Mouse (Mus musculus) forelimb bud, embryonic 11.5 days (tissue): ENCODE data around the gene Chd5.
A peak's percentile ranks its signal among the peaks of the same experiment; 100 is the strongest.

Experiments used
- DNase-seq: peaks from one replicate; pipeline ENCODE4 v3.0.0-alpha.2; 2012; ENCODE audit warnings: low read depth, low spot score

Gene Chd5

GRCm38 (mm10) chr4:152353886-152354637 is 15.6 kb downstream of the Chd5 start:
- DNase-seq: no peak

GRCm38 (mm10) chr4:152355672-152356071 is 17.2 kb downstream of the Chd5 start:
- DNase-seq: no peak

- DNase-seq: no peak
Measured at GRCm38 (mm10) chr4:152359700-152360099, 21.2 kb downstream of the Chd5 start.

DNA sequence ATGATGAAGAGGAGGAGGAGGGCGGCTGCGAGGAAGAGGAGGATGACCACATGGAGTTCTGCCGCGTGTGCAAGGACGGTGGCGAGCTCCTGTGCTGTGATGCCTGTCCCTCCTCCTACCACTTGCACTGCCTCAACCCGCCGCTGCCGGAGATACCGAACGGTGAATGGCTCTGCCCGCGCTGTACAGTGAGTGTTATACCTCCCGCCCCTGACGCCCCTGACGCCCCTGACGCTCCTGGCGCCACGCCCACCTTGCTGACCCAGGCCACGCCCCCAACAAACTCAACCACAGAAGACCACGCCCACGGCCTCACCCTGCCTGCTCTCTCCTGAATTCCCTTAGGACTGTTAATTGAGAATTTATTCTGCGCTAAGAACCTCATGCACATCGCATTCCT is 22.4 kb downstream of the Chd5 start:
- DNase-seq: peak; percentile 39

DNA sequence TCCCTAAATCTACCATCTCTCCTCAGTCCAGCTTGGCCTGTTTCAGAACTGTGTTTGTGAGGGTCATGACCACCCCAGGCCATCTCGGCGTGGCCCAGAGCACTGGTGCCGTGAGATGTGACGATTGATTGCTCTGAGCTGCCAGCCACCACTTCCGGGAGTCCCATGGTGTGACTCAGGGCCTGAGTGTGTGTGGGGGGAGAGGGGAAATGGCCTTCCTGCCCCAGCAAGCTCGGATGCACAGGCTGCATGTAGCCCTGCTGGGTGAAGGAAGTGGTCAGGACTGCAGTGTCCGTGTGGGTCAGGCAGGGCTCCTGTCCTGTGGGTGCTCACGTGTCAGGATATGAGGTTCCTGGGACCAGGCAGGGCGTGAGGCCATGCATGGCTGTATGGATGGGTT is 23.7 kb downstream of the Chd5 start:
- no peak for DNase-seq

GRCm38 (mm10) chr4:152365228-152365627 is 26.8 kb downstream of the Chd5 start:
- no peak for DNase-seq

DNA sequence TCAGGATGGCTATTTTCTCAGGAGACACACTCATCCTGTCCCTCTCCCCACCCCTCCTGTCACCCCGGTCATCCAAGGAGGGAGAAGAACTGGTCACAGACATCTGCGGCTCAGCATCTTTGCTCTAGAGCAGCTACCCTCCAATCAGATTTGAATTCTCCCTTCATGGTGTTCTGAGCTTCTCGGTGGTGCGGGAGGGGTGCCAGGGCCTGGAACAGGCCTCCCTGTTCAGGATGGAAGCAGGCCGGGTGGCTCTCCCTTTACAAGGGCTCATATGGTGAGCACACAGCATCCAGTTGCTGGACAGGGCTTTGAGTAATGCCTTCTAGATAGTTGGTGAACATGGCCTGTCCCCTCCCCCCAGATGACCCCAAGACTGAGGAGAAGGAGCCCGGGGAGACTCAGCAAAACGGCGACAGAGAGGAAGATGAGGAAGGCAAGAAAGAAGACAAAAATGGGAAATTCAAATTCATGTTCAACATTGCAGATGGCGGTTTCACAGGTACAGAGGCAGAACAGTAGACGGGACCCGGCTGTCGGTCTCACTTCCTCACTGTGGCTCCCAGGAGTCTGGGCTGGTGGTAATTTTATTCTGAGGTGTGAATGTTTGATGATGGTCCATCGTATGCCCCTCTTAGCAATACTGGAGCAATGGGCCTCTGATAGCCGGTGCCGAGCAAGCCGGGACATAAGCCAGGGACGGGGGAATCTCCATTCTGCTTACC is 44.2 kb downstream of the Chd5 start:
- no peak for DNase-seq

- no peak for DNase-seq
Measured at GRCm38 (mm10) chr4:152385644-152386043, 47.2 kb downstream of the Chd5 start.

DNA sequence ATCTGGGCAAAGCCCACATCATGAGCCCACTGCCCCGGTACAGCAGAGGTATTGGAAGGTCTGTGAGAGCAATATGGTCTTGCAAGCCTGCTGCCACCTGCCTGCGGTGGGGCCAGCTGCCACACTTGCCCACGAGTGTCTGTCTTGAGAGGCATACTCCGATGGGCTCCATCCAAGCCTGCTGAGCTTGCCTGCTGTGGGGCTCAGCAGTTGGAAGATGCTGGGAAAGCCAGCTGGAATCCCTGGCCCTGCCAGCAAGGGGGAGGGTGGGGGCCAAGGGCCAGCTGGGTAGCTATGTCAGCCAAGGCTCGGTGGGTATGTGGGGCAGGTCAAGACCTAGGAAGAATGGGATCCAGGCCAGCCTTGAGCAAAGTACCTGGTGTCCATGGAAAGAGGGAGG is 53.7 kb downstream of the Chd5 start:
- DNase-seq: no peak

- DNase-seq: no peak
Measured at GRCm38 (mm10) chr4:152392627-152393026, 54.2 kb downstream of the Chd5 start.

- DNase-seq: no peak
Measured at GRCm38 (mm10) chr4:152398926-152399325, 60.5 kb downstream of the Chd5 start.

GRCm38 (mm10) chr4:152405143-152405542 is 66.7 kb downstream of the Chd5 start:
- DNase-seq: no peak

- no peak for DNase-seq
Measured at GRCm38 (mm10) chr4:152405671-152406201, 67.3 kb downstream of the Chd5 start.

DNA sequence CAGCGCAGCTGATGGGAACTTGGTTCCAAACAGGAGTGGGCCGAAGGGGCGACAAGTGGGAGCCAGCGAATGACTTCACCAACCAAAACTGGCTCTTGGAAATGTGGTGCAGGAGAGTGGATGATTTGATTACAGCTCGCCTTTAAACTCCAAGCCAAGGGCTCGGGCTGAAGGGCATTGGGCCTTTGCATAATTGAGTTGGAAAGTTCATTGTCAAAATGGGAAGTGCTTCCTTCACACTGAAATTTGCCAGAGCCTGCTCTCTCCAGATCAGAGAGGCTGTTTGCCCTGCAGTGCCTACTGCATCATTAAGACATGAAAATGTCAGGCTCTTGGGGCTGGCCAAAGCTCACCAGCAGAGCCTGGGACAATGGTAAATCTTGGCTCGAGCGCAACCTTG is 68.1 kb downstream of the Chd5 start:
- DNase-seq: no peak

- DNase-seq: no peak
Measured at GRCm38 (mm10) chr4:152410961-152411360, 72.5 kb downstream of the Chd5 start.

DNA sequence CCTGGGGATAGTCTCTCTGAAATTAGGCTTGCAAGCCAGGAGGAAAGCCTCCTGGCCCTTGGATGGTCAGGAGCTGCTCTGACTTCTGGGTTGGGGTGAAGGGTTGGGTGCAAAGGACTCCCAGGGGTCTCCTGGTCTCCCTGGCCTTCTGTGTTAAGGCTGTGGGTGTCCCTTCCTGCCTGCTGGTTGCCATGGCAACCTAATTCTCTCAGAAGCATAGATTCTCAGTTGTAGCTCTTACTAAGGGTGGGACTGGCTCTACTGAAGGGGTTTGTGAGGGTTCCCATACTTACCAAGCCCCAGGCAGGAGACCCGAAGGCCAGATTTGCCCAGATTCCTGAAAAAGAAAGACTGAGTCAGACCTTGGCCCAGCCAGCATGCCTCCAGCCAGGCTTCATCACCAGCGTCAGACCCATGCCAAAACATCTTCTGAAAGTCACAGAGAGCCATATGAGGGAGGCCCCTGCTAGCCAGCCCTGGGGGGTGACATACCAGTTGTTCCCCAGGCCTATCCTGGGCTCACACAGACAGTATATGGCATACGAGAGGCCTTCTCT is 74.2 kb downstream of the Chd5 start:
- DNase-seq: no peak

DNA sequence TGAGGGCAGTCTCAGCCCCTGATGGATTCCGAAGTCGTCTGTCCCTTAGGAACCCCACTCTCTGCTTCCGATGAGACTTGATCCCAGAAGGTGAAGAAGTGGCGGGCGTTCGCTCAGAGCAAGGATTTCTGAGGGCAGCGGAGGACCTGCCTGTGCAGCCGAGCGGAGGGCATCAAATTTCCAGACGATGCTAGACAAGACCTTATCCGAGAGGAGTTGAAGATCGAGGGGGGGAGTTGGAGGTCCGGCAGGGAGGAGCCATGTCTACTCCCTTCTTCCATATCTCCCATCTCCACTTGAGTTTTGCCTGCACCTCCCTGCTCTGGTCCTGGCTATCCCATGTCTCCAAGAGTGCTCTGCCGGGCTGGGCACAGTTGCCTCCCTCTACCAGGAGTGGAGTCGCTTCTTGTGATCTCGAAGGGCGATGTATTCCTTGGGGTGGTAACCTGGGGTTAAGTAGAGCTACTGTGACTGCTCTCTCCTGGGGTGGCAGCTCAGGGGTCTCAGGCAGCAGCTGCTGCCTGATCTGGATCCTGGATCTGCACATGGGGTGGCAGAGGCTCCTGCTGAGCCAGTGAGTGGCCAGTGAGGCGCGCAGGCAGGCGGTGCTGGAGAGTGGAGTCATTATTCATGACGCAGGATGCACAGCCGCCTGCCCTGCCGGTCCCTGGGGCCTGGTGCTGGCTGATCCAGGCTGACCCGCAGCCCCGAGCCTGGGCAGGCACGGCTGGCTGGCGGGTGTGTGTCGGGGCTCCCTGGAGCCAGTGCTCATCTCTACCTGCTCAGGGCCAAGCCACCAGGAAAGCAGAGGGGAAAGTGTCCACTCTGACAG is 80.0 kb downstream of the Chd5 start:
- no peak for DNase-seq

- DNase-seq: no peak
Measured at GRCm38 (mm10) chr4:152423576-152423975, 85.1 kb downstream of the Chd5 start.

- DNase-seq: peak; percentile 84
Measured at GRCm38 (mm10) chr4:152424341-152424740, 85.9 kb downstream of the Chd5 start.

DNA sequence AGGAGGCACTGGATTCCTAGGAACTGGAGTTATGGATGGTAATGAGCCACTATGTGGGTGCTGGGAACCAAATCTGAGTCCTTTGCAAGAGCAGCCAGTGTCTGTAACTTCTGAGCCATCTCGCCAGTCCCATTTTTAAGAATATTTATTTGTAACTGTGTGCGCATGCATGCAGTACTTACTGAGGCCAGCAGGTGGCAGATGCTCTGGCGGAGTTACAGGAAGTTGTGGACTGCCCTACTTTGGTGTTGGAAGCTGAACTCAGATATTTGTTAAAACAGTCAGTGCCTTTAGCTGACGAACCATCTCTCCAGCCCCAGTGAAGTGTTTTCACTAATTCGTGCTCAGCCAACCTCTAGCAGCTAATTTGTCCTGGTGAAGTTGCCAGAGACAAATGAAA is 86.5 kb downstream of the Chd5 start:
- DNase-seq: peak; percentile 49

GRCm38 (mm10) chr4:152428259-152428658 is 89.8 kb downstream of the Chd5 start:
- no peak for DNase-seq

DNA sequence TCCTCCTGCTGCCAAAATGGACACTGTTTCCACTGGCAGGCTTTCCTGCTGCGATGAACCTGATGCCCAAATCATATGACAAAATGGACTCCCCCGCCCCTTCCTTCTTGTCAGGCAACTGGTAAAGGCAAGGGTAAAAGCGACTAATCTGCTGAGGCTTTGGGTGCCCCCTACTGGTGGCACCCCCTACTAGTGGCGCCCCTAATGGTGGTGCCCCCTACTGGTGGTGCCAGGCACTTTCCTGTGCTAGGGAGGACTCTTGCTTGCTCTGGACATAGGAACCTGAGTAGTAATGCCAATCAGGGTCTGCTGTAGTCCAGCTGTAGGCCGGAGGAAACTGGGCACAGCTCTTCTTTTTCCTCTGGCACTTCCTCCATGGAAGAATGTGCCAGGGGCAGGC is 93.9 kb downstream of the Chd5 start:
- DNase-seq: peak; percentile 13
